Mouse (Mus musculus): ENCODE results near the gene Eme2. TPM values are rescaled to one million over a fixed set of nuclear protein-coding genes. Genes with fewer than 3 reads are reported as not detected.

Eme2 gene
- polyA plus RNA-seq, 1 experiment from 2014 or later, result 16.0 TPM

- Histone ChIP-seq H3K27me3 (ENCODE audit: control insufficient read depth, insufficient read depth, low read length) (no peaks in the 10 kb centered on the region), H3K36me3 (ENCODE audit: control insufficient read depth, insufficient read depth, low read length) (peaks cover 39% of the 10 kb centered on the region), H3K4me2 (ENCODE audit: low read length) (no peak overlapping the region), H3K9me3 (ENCODE audit: control insufficient read depth, low read length) (no peaks in the 10 kb centered on the region), H3K9ac (ENCODE audit: low read length) (no peak overlapping the region), H3K4me3 (ENCODE audit: control insufficient read depth in 1 of 2, insufficient read depth in 1 of 2, low read depth in 1 of 2, low read length in 2 of 2) (no peak overlapping the region), H3K27ac (replicated peaks in 1 of 2; ENCODE audit: control insufficient read depth in 1 of 2, insufficient read depth in 1 of 2, low read depth in 2 of 2, low read length in 2 of 2) (no peak overlapping the region), H3K4me1 (ENCODE audit: control insufficient read depth in 2 of 2, insufficient read depth in 2 of 2, low read length in 2 of 2) (peaks cover 11 to 19% of the 10 kb centered on the region in 2 experiments)
- ATAC-seq (ENCODE audit: insufficient number of reproducible peaks, insufficient read depth, low FRiP score, low read depth), result no peak
- WGBS, result 83% methylated on average over 6 of the region's 6 CpGs
These were observed 10.5 kb downstream of the Eme2 start for GRCm38 (mm10) chr17:24884391-24884790.

DNA sequence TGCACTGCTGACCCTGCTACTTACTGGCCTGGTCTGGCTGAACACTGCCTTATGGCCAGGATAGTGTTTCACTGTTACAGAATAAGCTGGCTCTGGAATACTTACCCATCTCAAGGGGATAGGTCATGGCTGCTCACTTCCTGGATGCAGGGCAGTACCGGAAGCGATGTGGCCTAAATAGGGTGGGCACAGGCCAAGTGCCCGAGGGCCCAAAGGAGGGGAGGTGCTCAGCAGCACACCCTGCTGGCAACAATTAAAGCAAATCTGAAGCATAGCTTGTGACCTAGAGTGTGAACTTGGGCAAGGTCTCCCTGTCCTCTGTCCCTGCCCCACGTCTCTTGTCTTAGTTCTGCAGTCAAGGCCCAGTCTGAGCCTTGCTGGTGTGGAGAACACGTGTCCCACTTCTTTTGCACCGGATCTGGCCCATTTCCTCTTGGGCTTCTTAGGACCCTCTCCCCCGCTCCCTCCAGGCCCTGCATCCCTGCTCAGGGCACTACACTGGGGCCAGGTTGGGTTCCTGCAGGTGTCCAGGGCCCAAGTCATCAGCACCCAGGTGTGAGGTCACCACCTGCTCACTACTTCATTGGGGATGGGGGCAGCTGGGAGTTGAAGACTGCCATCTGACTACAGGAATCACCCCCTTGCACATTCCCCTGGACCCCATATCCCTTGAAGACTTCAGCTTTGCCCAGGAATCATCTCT lies 13.0 kb downstream of the Eme2 start:
- Histone ChIP-seq H3K27me3 (ENCODE audit: control insufficient read depth, insufficient read depth, low read length) (no peaks in the 10 kb centered on the region), H3K27ac (replicated peaks in 1 of 2; ENCODE audit: control insufficient read depth in 1 of 2, insufficient read depth in 1 of 2, low read depth in 2 of 2, low read length in 2 of 2) (no peak overlapping the region), H3K9ac (ENCODE audit: low read length) (no peak overlapping the region), H3K4me3 (ENCODE audit: control insufficient read depth in 1 of 2, insufficient read depth in 1 of 2, low read depth in 1 of 2, low read length in 2 of 2) (no peak overlapping the region), H3K4me2 (ENCODE audit: low read length) (no peak overlapping the region), H3K4me1 (ENCODE audit: control insufficient read depth in 2 of 2, insufficient read depth in 2 of 2, low read length in 2 of 2) (peaks cover 5 to 9% of the 10 kb centered on the region in 2 experiments; a peak in 3 of 4 replicates), H3K9me3 (ENCODE audit: control insufficient read depth, low read length) (no peaks in the 10 kb centered on the region), H3K36me3 (ENCODE audit: control insufficient read depth, insufficient read depth, low read length) (peaks cover 22% of the 10 kb centered on the region)
- ATAC-seq (ENCODE audit: insufficient number of reproducible peaks, insufficient read depth, low FRiP score, low read depth), result no peak
- 52% methylated on average over 7 of the region's 7 CpGs for WGBS

GRCm38 (mm10) chr17:24878531-24878930 lies 16.4 kb downstream of the Eme2 start:
- Histone ChIP-seq H3K27me3 (ENCODE audit: control insufficient read depth, insufficient read depth, low read length) (no peaks in the 10 kb centered on the region), H3K9ac (ENCODE audit: low read length) (no peak overlapping the region), H3K36me3 (ENCODE audit: control insufficient read depth, insufficient read depth, low read length) (peaks cover 12% of the 10 kb centered on the region), H3K9me3 (ENCODE audit: control insufficient read depth, low read length) (no peaks in the 10 kb centered on the region), H3K4me1 (ENCODE audit: control insufficient read depth in 2 of 2, insufficient read depth in 2 of 2, low read length in 2 of 2) (no peaks in the 10 kb centered on the region), H3K4me3 (ENCODE audit: control insufficient read depth in 1 of 2, insufficient read depth in 1 of 2, low read depth in 1 of 2, low read length in 2 of 2) (no peak overlapping the region), H3K27ac (replicated peaks in 1 of 2; ENCODE audit: control insufficient read depth in 1 of 2, insufficient read depth in 1 of 2, low read depth in 2 of 2, low read length in 2 of 2) (no peak overlapping the region), H3K4me2 (ENCODE audit: low read length) (no peak overlapping the region)
- WGBS, result 70% methylated on average over 8 of the region's 8 CpGs
- no peak for ATAC-seq (ENCODE audit: insufficient number of reproducible peaks, insufficient read depth, low FRiP score, low read depth)

DNA sequence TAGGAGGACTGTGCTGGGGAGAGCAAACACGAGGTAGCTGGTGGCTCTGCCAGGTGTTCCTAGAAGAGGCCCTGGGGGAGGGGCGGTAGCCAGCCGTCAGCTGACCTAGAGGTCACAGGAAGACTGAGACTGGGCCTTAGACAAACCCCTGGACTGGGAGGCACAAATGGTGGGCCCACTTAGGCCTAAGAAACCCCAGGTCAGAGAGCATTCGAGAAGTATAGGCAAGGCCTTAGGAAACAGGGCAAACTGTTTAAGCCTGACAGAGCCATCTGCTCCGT lies 16.8 kb downstream of the Eme2 start:
- H3K27me3 ChIP-seq (ENCODE audit: control insufficient read depth, insufficient read depth, low read length), result no peaks in the 10 kb centered on the region
- WGBS, result 43% methylated on average over 5 of the region's 5 CpGs
- no peak overlapping the region for H3K27ac ChIP-seq (replicated peaks in 1 of 2; ENCODE audit: control insufficient read depth in 1 of 2, insufficient read depth in 1 of 2, low read depth in 2 of 2, low read length in 2 of 2)
- no peak for ATAC-seq (ENCODE audit: insufficient number of reproducible peaks, insufficient read depth, low FRiP score, low read depth)
- H3K9me3 ChIP-seq (ENCODE audit: control insufficient read depth, low read length), result no peaks in the 10 kb centered on the region
- H3K36me3 ChIP-seq (ENCODE audit: control insufficient read depth, insufficient read depth, low read length), result peaks cover 7% of the 10 kb centered on the region
- H3K9ac ChIP-seq (ENCODE audit: low read length), result no peak overlapping the region
- H3K4me2 ChIP-seq (ENCODE audit: low read length), result no peak overlapping the region
- H3K4me1 ChIP-seq (ENCODE audit: control insufficient read depth in 2 of 2, insufficient read depth in 2 of 2, low read length in 2 of 2), result no peaks in the 10 kb centered on the region
- H3K4me3 ChIP-seq (ENCODE audit: control insufficient read depth in 1 of 2, insufficient read depth in 1 of 2, low read depth in 1 of 2, low read length in 2 of 2), result no peak overlapping the region

DNA sequence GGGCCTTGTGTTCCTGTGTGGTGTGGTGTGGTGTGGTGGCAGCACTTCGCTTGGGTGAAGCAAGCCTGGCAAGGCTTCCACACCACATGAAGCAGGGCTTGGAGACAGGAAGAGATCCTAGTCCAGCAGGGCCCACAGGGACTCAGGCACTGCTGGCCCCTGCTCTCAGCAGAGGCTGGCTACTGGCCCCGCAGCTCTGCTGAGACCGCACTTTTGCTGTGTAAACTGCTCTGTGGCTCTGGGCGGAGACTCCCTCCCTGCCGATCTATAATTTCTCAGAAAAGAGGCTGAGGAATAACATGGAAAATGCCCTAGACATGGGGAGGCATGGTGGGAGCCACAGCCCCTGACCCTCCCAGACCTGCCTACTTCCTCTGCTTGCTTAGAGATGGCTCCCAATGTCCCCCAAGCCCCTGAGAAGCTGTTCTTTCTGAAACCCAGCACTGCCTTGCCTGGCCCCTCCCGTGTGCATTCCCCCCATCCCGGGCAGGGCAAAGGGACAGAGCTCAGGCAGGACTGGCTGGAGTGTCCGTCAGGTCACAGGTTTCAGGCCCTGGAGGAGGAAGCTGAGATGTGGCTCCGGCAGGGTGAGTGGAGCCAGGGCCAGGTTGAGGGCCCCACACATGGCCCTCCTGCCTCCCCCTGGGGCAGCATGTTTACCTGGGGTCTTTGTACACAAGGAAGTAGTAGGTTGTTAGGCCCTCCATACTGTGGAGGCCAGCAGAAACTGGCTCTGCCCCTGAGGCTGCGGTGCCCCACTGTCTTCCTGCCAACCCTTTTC lies 17.4 kb downstream of the Eme2 start:
- Histone ChIP-seq H3K4me3 (ENCODE audit: control insufficient read depth in 1 of 2, insufficient read depth in 1 of 2, low read depth in 1 of 2, low read length in 2 of 2) (no peak overlapping the region), H3K27me3 (ENCODE audit: control insufficient read depth, insufficient read depth, low read length) (no peaks in the 10 kb centered on the region), H3K4me1 (ENCODE audit: control insufficient read depth in 2 of 2, insufficient read depth in 2 of 2, low read length in 2 of 2) (no peaks in the 10 kb centered on the region), H3K9me3 (ENCODE audit: control insufficient read depth, low read length) (no peaks in the 10 kb centered on the region), H3K36me3 (ENCODE audit: control insufficient read depth, insufficient read depth, low read length) (peaks cover 2% of the 10 kb centered on the region; the same call in 1 of the 2 replicates), H3K4me2 (ENCODE audit: low read length) (no peak overlapping the region), H3K27ac (replicated peaks in 1 of 2; ENCODE audit: control insufficient read depth in 1 of 2, insufficient read depth in 1 of 2, low read depth in 2 of 2, low read length in 2 of 2) (no peak overlapping the region), H3K9ac (ENCODE audit: low read length) (no peak overlapping the region)
- 64% methylated on average over 10 of the region's 10 CpGs for WGBS
- no peak for ATAC-seq (ENCODE audit: insufficient number of reproducible peaks, insufficient read depth, low FRiP score, low read depth)

DNA sequence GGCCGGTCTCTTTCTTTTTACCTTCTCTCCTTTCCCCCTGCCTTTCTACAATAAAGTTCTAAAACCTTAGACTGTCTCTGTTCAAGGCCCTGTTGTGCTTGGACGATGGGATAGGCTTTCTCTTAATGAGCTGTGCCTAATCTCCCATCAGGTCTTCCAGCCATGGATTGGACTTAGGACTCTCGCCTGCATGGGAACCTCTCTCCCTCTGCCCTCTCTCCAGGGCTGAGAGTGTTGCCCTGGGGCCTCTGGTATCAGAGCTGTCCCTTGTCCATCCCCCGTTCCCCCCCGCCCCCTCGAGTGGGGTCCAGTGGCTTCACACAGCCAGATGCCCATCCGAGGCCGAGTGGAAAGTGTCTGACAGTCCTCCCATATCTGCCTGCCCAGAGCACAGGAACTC lies 19.9 kb downstream of the Eme2 start:
- no peak overlapping the region for H3K27ac ChIP-seq (replicated peaks in 1 of 2; ENCODE audit: control insufficient read depth in 1 of 2, insufficient read depth in 1 of 2, low read depth in 2 of 2, low read length in 2 of 2)

DNA sequence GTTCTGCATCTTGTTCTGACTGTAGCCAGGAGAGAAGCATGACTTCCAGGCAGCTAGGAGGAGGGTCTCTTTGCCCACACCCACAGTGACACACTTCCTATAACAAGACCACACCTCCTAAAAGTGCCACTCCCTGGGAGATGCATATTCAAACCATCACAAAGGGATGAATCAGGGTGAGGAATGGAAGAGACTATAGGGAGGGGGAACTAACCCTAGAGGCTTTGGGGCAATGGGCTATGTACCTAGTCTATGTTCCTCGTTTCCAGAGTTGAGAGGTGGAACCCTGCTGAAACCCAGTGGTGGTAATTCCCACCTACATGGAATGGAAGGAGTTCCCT lies 20.5 kb downstream of the Eme2 start:
- 36% methylated on average over 1 of the region's 1 CpGs for WGBS
- no peaks in the 10 kb centered on the region for H3K27me3 ChIP-seq (ENCODE audit: control insufficient read depth, insufficient read depth, low read length)
- no peak for ATAC-seq (ENCODE audit: insufficient number of reproducible peaks, insufficient read depth, low FRiP score, low read depth)
- H3K4me1 ChIP-seq (ENCODE audit: control insufficient read depth in 2 of 2, insufficient read depth in 2 of 2, low read length in 2 of 2), result no peaks in the 10 kb centered on the region
- no peak overlapping the region for H3K9ac ChIP-seq (ENCODE audit: low read length)
- H3K36me3 ChIP-seq (ENCODE audit: control insufficient read depth, insufficient read depth, low read length), result no peaks in the 10 kb centered on the region
- no peak overlapping the region for H3K4me3 ChIP-seq (ENCODE audit: control insufficient read depth in 1 of 2, insufficient read depth in 1 of 2, low read depth in 1 of 2, low read length in 2 of 2)
- no peak overlapping the region for H3K27ac ChIP-seq (replicated peaks in 1 of 2; ENCODE audit: control insufficient read depth in 1 of 2, insufficient read depth in 1 of 2, low read depth in 2 of 2, low read length in 2 of 2)
- no peak overlapping the region for H3K4me2 ChIP-seq (ENCODE audit: low read length)
- H3K9me3 ChIP-seq (ENCODE audit: control insufficient read depth, low read length), result no peaks in the 10 kb centered on the region

More for the DNA sequence above, 19.9 kb downstream of the Eme2 start:
- Histone ChIP-seq H3K27me3 (ENCODE audit: control insufficient read depth, insufficient read depth, low read length) (no peaks in the 10 kb centered on the region), H3K36me3 (ENCODE audit: control insufficient read depth, insufficient read depth, low read length) (no peaks in the 10 kb centered on the region), H3K9ac (ENCODE audit: low read length) (no peak overlapping the region), H3K9me3 (ENCODE audit: control insufficient read depth, low read length) (no peaks in the 10 kb centered on the region), H3K4me3 (ENCODE audit: control insufficient read depth in 1 of 2, insufficient read depth in 1 of 2, low read depth in 1 of 2, low read length in 2 of 2) (no peak overlapping the region), H3K4me1 (ENCODE audit: control insufficient read depth in 2 of 2, insufficient read depth in 2 of 2, low read length in 2 of 2) (no peaks in the 10 kb centered on the region), H3K4me2 (ENCODE audit: low read length) (no peak overlapping the region)
- WGBS, result 68% methylated on average over 8 of the region's 8 CpGs
- ATAC-seq (ENCODE audit: insufficient number of reproducible peaks, insufficient read depth, low FRiP score, low read depth), result no peak

Measured in heart, embryonic 14.5 days (tissue).